Mouse (Mus musculus): ENCODE data around the gene Acadsb. TPM values are rescaled to one million over a fixed set of nuclear protein-coding genes. Genes with fewer than 3 reads are reported as not detected.

The Acadsb gene
- 9.5 and 28.9 TPM in 2 replicates for polyA plus RNA-seq (2012; rRNA removed; ENCODE audit: low replicate concordance)

DNA sequence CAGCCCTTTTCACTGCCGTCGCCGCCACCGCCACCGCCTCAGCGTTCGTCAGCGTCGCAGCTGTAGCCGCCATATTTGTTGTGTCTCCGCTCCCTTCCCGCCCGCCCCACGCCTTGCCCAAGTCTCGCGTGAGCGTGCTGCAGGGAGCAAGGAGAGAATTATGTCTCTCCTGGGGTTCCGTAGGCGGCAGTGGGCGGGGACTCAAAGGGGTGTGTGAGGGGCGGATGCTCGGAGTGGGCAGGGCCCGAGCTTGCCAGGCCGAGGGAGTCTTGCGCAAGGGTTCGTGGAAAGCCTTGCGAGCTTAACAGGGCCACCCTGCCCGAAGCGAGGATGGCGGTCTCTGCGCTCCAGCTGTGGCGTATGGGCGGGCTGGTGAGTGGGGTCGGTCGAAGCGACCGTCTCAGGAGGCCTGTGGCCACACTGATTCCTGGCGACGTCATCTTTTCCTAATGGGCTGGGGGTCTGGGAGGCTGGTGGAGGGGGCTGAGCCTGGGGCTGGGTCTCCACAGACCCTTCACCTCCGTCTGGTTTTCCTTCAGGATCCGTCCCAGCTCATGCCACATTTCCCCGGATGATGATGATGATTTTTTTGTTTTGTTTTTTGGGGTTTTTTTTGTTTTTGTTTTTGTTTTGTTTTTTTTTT lies at the start of gene Acadsb, which contains the start of gene Ikzf5:
Acadsb (plus strand) TSS at position 186 of the 643 bp plus-strand sequence.
Ikzf5 (minus strand) TSS at position 106 of the 643 bp plus-strand sequence.

DNA sequence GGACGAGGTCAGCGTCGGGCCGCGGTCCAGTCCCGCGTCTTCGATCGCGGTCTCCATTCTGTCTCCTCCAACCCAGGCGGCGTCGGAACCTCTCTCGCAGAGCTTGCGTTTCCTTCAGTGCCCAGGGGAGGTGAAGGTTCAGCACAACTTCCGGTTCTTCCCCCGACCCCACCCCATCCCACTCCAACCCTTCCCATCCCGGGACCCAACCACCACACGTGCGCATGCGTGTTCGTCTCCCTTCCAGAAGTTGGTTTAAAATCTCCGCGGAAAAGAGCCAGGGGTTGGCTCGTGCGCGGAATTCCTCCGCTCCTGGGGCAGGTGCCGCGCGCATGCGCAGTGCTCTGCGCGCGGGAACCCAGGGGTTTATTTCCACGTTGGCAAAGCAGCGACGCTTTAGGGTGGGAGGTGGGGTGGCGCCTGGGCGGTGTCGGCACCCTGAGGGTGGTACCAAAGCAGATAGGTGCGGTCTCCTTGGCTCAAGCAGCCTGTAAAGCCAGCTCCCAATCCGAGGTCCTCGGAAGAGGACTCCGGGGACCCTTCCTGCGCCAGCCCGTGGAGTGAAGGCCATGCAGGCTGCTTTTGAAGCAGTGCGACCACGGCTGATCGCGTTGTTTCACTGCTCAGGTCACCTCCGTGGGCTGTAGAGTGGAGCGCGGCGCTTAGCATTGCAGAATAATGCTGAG lies 47.6 kb upstream of the Acadsb start, which contains the start of gene 2310057M21Rik:
2310057M21Rik (minus strand) TSS at position 145 of the 686 bp plus-strand sequence.

DNA sequence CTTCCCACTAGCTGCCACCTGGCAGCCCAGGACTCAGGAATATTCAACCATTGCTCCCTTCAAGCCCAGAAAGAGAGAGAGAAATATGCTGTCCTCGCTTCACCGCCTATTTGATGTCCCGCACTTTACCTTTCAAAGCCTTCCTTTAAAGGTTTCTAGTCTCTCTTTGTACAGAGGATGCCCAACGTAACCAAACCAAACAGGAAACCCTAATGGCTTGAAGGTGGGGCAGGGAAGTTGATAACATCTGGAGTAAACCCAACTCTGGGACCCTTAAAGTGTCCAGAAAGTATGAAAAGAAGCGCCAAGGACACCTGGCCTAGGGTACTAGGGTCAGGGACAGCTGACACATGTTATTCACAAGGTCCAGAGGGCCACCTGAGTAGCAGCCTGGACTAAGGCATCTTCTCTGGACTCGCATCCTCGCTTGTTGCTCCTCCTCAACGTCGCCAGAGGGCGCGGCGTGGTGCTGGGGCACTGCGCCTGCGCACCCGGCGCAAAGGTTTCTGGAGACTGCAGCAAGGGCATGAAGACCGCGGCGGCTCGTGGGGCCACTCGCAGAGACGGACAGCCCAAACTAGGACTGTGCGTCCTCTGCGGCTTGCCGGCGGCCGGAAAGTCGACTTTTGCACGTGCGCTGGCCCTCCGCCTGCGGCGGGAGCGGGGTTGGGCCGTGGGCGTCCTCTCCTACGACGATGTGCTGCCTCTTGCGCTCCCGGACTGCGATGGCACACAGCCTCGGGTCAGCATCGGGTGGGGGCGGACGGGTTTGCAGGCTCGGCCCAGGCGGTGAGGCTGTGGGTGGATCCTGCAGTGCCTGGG lies 39.5 kb upstream of the Acadsb start, which contains the start of gene Pstk:
Pstk (plus strand) TSS at position 494 of the 822 bp plus-strand sequence.

Other genes with a start within 250 kb of the Acadsb start
- gene 5430419D17Rik, start 236.2 kb upstream of the Acadsb start, polyA plus RNA-seq (2012; rRNA removed; ENCODE audit: low replicate concordance) = 3.1 and 3.3 TPM in 2 replicates
- 0.76 TPM in 1 of 2 replicates, not detected in the other for gene Cuzd1, start 88.3 kb upstream of the Acadsb start, polyA plus RNA-seq (2012; rRNA removed; ENCODE audit: low replicate concordance)
- 0.62 TPM in 1 of 2 replicates, not detected in the other for gene Fam24b, start 81.1 kb upstream of the Acadsb start, polyA plus RNA-seq (2012; rRNA removed; ENCODE audit: low replicate concordance)
- gene Fam24a, start 76.7 kb upstream of the Acadsb start, polyA plus RNA-seq (2012; rRNA removed; ENCODE audit: low replicate concordance) = not detected in 2 replicates
- 6.0 and 8.5 TPM in 2 replicates for gene 2310057M21Rik, start 47.8 kb upstream of the Acadsb start, polyA plus RNA-seq (2012; rRNA removed; ENCODE audit: low replicate concordance)
- 40.7 and 69.0 TPM in 2 replicates for gene Pstk, start 39.5 kb upstream of the Acadsb start, polyA plus RNA-seq (2012; rRNA removed; ENCODE audit: low replicate concordance)
- gene Ikzf5, start 80 bp upstream of the Acadsb start, polyA plus RNA-seq (2012; rRNA removed; ENCODE audit: low replicate concordance) = 9.5 and 14.9 TPM in 2 replicates
- not detected in 2 replicates for gene Hmx3, start 132.3 kb downstream of the Acadsb start, polyA plus RNA-seq (2012; rRNA removed; ENCODE audit: low replicate concordance)
- not detected in 2 replicates for gene Hmx2, start 138.2 kb downstream of the Acadsb start, polyA plus RNA-seq (2012; rRNA removed; ENCODE audit: low replicate concordance)
- 46.4 and 67.5 TPM in 2 replicates for gene Bub3, start 149.6 kb downstream of the Acadsb start, polyA plus RNA-seq (2012; rRNA removed; ENCODE audit: low replicate concordance)